Mouse (Mus musculus) CH12.LX (cell line): ENCODE measurements around the gene Iqsec2. TPM values are rescaled to one million over a fixed set of nuclear protein-coding genes. Genes with fewer than 3 reads are reported as not detected.

ENCODE experiments used
- DNase-seq: peaks from one replicate; pipeline ENCODE4 v3.0.0-alpha.2; 2013; ENCODE audit errors: extremely low read depth
- H3K27ac ChIP-seq: 2 replicates; pipeline ENCODE4 v1.5.1; 2012; ENCODE audit warnings: low read depth, mild to moderate bottlenecking, control low read depth, moderate library complexity; ENCODE audit not compliant: insufficient read depth
- H3K27me3 ChIP-seq: replicated peaks from 2 replicates; pipeline ENCODE3; 2012; ENCODE audit warnings: inconsistent platforms
- H3K36me3 ChIP-seq, 2 experiments: replicated peaks in 1 of 2; 2 replicates each; pipeline versions ENCODE3 to v1.6.1; 2012; ENCODE audit warnings: inconsistent platforms in 1 of 2, low read length in 1 of 2, mild to moderate bottlenecking in 1 of 2, mixed read lengths in 1 of 2, moderate library complexity in 1 of 2; ENCODE audit not compliant: control insufficient read depth in 1 of 2, insufficient read depth in 1 of 2
- H3K4me1 ChIP-seq, 2 experiments: 2 replicates each; pipeline ENCODE4 v1.6.1; 2012; ENCODE audit warnings: inconsistent platforms in 1 of 2, moderate library complexity in 1 of 2; ENCODE audit not compliant: insufficient read depth in 2 of 2, control insufficient read depth in 1 of 2
- H3K4me2 ChIP-seq: 2 replicates; pipeline ENCODE4 v1.6.1; 2012; ENCODE audit warnings: low read depth, mild to moderate bottlenecking, control low read depth; ENCODE audit not compliant: poor library complexity, insufficient read depth, severe bottlenecking
- H3K4me3 ChIP-seq, 3 experiments: fragments of 150-350 bp in 1 of 3; sonication (generic) in 1 of 3; replicated peaks in 1 of 3; 2 replicates each; pipeline versions ENCODE3 to v1.5.1; 2011 to 2012; ENCODE audit warnings: low read depth in 2 of 3, low read length in 2 of 3, mild to moderate bottlenecking in 2 of 3, moderate library complexity in 2 of 3, control low read depth in 1 of 3, improper control_type of control experiment in 1 of 3, inconsistent platforms in 1 of 3, mixed read lengths in 1 of 3; ENCODE audit not compliant: poor library complexity in 1 of 3
- H3K79me2 ChIP-seq: replicated peaks from 2 replicates; pipeline ENCODE4 v1.6.1; 2012; ENCODE audit warnings: mild to moderate bottlenecking, moderate library complexity; ENCODE audit not compliant: control insufficient read depth, poor library complexity, insufficient read depth, severe bottlenecking; ENCODE audit errors: extremely low read depth
- H3K9ac ChIP-seq: 2 replicates; pipeline ENCODE4 v1.6.1; 2012; ENCODE audit warnings: low read depth, mild to moderate bottlenecking, control low read depth, moderate library complexity; ENCODE audit not compliant: insufficient read depth
- H3K9me3 ChIP-seq: replicated peaks from 2 replicates; pipeline ENCODE3; 2012; ENCODE audit warnings: low read length, inconsistent platforms, mixed read lengths
- CHD1 ChIP-seq: IDR thresholded peaks from 2 replicates; pipeline ENCODE4 v1.6.1; 2012; ENCODE audit warnings: low read depth, low read length, improper control_type of control experiment, inconsistent platforms
- CTCF ChIP-seq, 2 experiments: IDR thresholded peaks in 1 of 2; conservative IDR thresholded peaks in 1 of 2; 2 replicates each; pipeline ENCODE4 v1.5.1; 2011 to 2012; ENCODE audit warnings: low read depth in 2 of 2, low read length in 2 of 2, improper control_type of control experiment in 1 of 2, inconsistent platforms in 1 of 2, mild to moderate bottlenecking in 1 of 2, moderate library complexity in 1 of 2
- E2F4 ChIP-seq: IDR thresholded peaks from 2 replicates; pipeline ENCODE4 v1.6.1; 2011; ENCODE audit warnings: low read depth, low read length, improper control_type of control experiment; ENCODE audit not compliant: insufficient replicate concordance
- ETS1 ChIP-seq: conservative IDR thresholded peaks from 2 replicates; pipeline ENCODE4 v1.6.1; 2012; ENCODE audit warnings: low read depth, mild to moderate bottlenecking, inconsistent platforms, low read length, improper control_type of control experiment, moderate library complexity
- GABPA ChIP-seq: IDR thresholded peaks from 2 replicates; pipeline ENCODE4 v1.6.1; 2012; ENCODE audit warnings: low read depth, low read length, improper control_type of control experiment, inconsistent platforms; ENCODE audit not compliant: insufficient replicate concordance
- HCFC1 ChIP-seq: IDR thresholded peaks from 2 replicates; pipeline ENCODE4 v1.6.1; 2012; ENCODE audit warnings: low read depth, mild to moderate bottlenecking, inconsistent platforms, low read length, improper control_type of control experiment
- IRF4 ChIP-seq: IDR thresholded peaks from 2 replicates; pipeline ENCODE4 v1.6.1; 2014; ENCODE audit warnings: low read depth, mild to moderate bottlenecking, inconsistent platforms, low read length, improper control_type of control experiment
- JUND ChIP-seq: conservative IDR thresholded peaks from 2 replicates; pipeline ENCODE4 v1.6.1; 2011; ENCODE audit warnings: low read depth, low read length, improper control_type of control experiment
- KAT2A ChIP-seq: IDR thresholded peaks from 2 replicates; pipeline ENCODE4 v1.6.1; 2012; ENCODE audit warnings: low read length, improper control_type of control experiment, inconsistent platforms; ENCODE audit not compliant: insufficient replicate concordance
- MAFK ChIP-seq: IDR thresholded peaks from 2 replicates; pipeline ENCODE4 v1.6.1; 2011; ENCODE audit warnings: low read length, improper control_type of control experiment; ENCODE audit not compliant: insufficient replicate concordance
- MAX ChIP-seq: IDR thresholded peaks from 2 replicates; pipeline ENCODE4 v1.6.1; 2011; ENCODE audit warnings: low read length, improper control_type of control experiment
- MAZ ChIP-seq: IDR thresholded peaks from 2 replicates; pipeline ENCODE4 v1.6.1; 2012; ENCODE audit warnings: low read depth, mild to moderate bottlenecking, inconsistent platforms, low read length, improper control_type of control experiment, moderate library complexity
- MYC ChIP-seq: IDR thresholded peaks from 2 replicates; pipeline ENCODE4 v1.6.1; 2011; ENCODE audit warnings: low read depth, mild to moderate bottlenecking, improper control_type of control experiment, low read length
- NRF1 ChIP-seq: IDR thresholded peaks from 2 replicates; pipeline ENCODE4 v1.6.1; 2014; ENCODE audit warnings: low read depth, mild to moderate bottlenecking, inconsistent platforms, low read length, improper control_type of control experiment, moderate library complexity
- PAX5 ChIP-seq: IDR thresholded peaks from 2 replicates; pipeline ENCODE4 v1.6.1; 2012; ENCODE audit warnings: low read length, inconsistent platforms, mixed read lengths
- POLR2AphosphoS2 ChIP-seq: IDR thresholded peaks from 2 replicates; pipeline ENCODE4 v1.6.1; 2011; ENCODE audit warnings: low read depth, low read length, improper control_type of control experiment
- RAD21 ChIP-seq: IDR thresholded peaks from 2 replicates; pipeline ENCODE4 v1.6.1; 2011; ENCODE audit warnings: low read depth, mild to moderate bottlenecking, low read length, improper control_type of control experiment, moderate library complexity
- RCOR1 ChIP-seq: conservative IDR thresholded peaks from 2 replicates; pipeline ENCODE4 v1.6.1; 2012; ENCODE audit warnings: low read depth, mild to moderate bottlenecking, inconsistent platforms, low read length, improper control_type of control experiment
- SMC3 ChIP-seq: IDR thresholded peaks from 2 replicates; pipeline ENCODE4 v1.6.1; 2011; ENCODE audit warnings: low read depth, low read length, improper control_type of control experiment
- TBP ChIP-seq: conservative IDR thresholded peaks from 2 replicates; pipeline ENCODE4 v1.6.1; 2011; ENCODE audit warnings: low read depth, low read length, improper control_type of control experiment
- TCF12 ChIP-seq: IDR thresholded peaks from 2 replicates; pipeline ENCODE4 v1.6.1; 2014; ENCODE audit warnings: low read depth, mild to moderate bottlenecking, inconsistent platforms, low read length, improper control_type of control experiment
- UBTF ChIP-seq: IDR thresholded peaks from 2 replicates; pipeline ENCODE4 v1.6.1; 2012; ENCODE audit warnings: low read depth, mild to moderate bottlenecking, inconsistent platforms, low read length, improper control_type of control experiment, moderate library complexity
- USF1 ChIP-seq: IDR thresholded peaks from 2 replicates; pipeline ENCODE4 v1.6.1; 2014; ENCODE audit warnings: low read depth, mild to moderate bottlenecking, inconsistent platforms, low read length, improper control_type of control experiment
- ZC3H11A ChIP-seq: IDR thresholded peaks from 2 replicates; pipeline ENCODE4 v1.6.1; 2012; ENCODE audit warnings: low read depth, mild to moderate bottlenecking, inconsistent platforms, low read length, improper control_type of control experiment
- ZKSCAN1 ChIP-seq: IDR thresholded peaks from 2 replicates; pipeline ENCODE4 v1.6.1; 2012; ENCODE audit warnings: low read depth, inconsistent platforms, low read length, improper control_type of control experiment, borderline replicate concordance
- ZMIZ1 ChIP-seq: IDR thresholded peaks from 2 replicates; pipeline ENCODE4 v1.6.1; 2012; ENCODE audit warnings: low read depth, mild to moderate bottlenecking, inconsistent platforms, low read length, improper control_type of control experiment
- ZNF384 ChIP-seq: IDR thresholded peaks from 2 replicates; pipeline ENCODE4 v1.6.1; 2012; ENCODE audit warnings: low read depth, low read length, improper control_type of control experiment, inconsistent platforms
- dilution Hi-C: fragments of 300-500 bp; cut with MboI; formaldehyde crosslinking; loops from 2 replicates; pipeline ENCODE4 v1.14.3; 2020; ENCODE audit warnings: low sequenced_read_pairs; ENCODE audit not compliant: extremely low pct_unique_long_range_greater_than_20kb, extremely low pct_ligation_motif_present
- in situ Hi-C: fragments of 300-500 bp; cut with MboI; formaldehyde crosslinking; loops from 3 replicates; pipeline ENCODE4 v1.14.3; 2019; ENCODE audit warnings: low sequenced_read_pairs, low pct_ligation_motif_present, low pct_unique_long_range_greater_than_20kb, mixed read lengths
- polyA plus RNA-seq: library from polyadenylated mRNA; unstranded; fragments of >175 nt; gene quantifications from 2 replicates; pipeline ENCODE4 v1.2.1, GENCODE M21; 2012; ENCODE audit warnings: low read depth; ENCODE audit not compliant: insufficient read length
- total RNA-seq, 2 experiments: library from RNA; depleted of rRNA; stranded (reverse); fragments of 300-350 nt in 1 of 2; fragments of >200 nt in 1 of 2; gene quantifications; 2 replicates each; pipeline ENCODE4 v1.2.3; 2012 to 2014

The Iqsec2 gene
- total and polyA plus RNA-seq, 3 experiments = 0.71 to 4.2 (median 1.8) TPM

- in situ Hi-C loops = loop anchor here (5.0 kb wide), 1 partner anchor 90 kb away; no protein-coding TSS in a partner anchor
- no peak overlapping the region for H3K4me2 ChIP-seq
- no peaks in the 10 kb centered on the region for H3K9me3 ChIP-seq
- H3K4me1 ChIP-seq = peaks cover 0 to 2% of the 10 kb centered on the region in 2 experiments; a peak in 3 of 4 replicates
- no peak overlapping the region for H3K4me3 ChIP-seq
- TF ChIP-seq MAZ = no peak
- no peak for TF ChIP-seq MAX
- no peak for TF ChIP-seq KAT2A
- no peak for TF ChIP-seq GABPA
- TF ChIP-seq USF1 = no peak
- peak; percentile 70 for TF ChIP-seq RAD21
- TF ChIP-seq MYC = no peak
- TF ChIP-seq ZNF384 = no peak
- no peak for TF ChIP-seq TBP
- peak; percentile 11; the same call in 1 of the 2 replicates for TF ChIP-seq ZC3H11A
- TF ChIP-seq CTCF (conservative IDR thresholded peaks at IDR 0.05 in 1 of 2, IDR thresholded peaks at IDR 0.05 in 1 of 2; ENCODE audit: low read depth in 2 of 2, low read length in 2 of 2) = peak in 1 of 2 experiments; percentile 74; a peak in 3 of 4 replicates
- TF ChIP-seq HCFC1 = no peak
- no peak for TF ChIP-seq RCOR1
- TF ChIP-seq IRF4 = no peak; the same call in 1 of the 2 replicates
- TF ChIP-seq MAFK = no peak
- TF ChIP-seq CHD1 = no peak
- no peak for TF ChIP-seq E2F4
- no peak for TF ChIP-seq ZKSCAN1
- TF ChIP-seq TCF12 = no peak
- no peak for TF ChIP-seq JUND
- no peak for TF ChIP-seq PAX5
- peak; percentile 82 for TF ChIP-seq SMC3
- TF ChIP-seq NRF1 = no peak
- TF ChIP-seq POLR2AphosphoS2 = no peak
- no peak for TF ChIP-seq ZMIZ1
- TF ChIP-seq ETS1 = no peak
- no peak for TF ChIP-seq UBTF
- H3K79me2 ChIP-seq = no peaks in the 10 kb centered on the region
- DNase-seq = peak; percentile 53
- no peaks in the 10 kb centered on the region for H3K36me3 ChIP-seq
- no peak overlapping the region for H3K27ac ChIP-seq
- dilution Hi-C loops = no loop called here
- H3K9ac ChIP-seq = no peak overlapping the region
- H3K27me3 ChIP-seq = peaks cover 8% of the 10 kb centered on the region
Observed at GRCm38 (mm10) chrX:152147451-152148116, 3.5 kb downstream of the Iqsec2 start.
